Mouse (Mus musculus) activated CD4-positive, CD25-positive, alpha-beta regulatory T cell, adult 4 months (primary cell): ENCODE measurements around the gene Unc119. TPM values are rescaled to one million over a fixed set of nuclear protein-coding genes. Genes with fewer than 3 reads are reported as not detected.

Source experiments
- ATAC-seq: one replicate; pipeline ENCODE4 v1.8.0; 2017
- polyA plus RNA-seq, 2 experiments: library from polyadenylated mRNA; unstranded; fragments of 100-300 nt; shearing (Covaris generic); gene quantifications; one replicate each; pipeline ENCODE4 v1.2.1; 2017

Gene Unc119
- polyA plus RNA-seq, 2 experiments from 2014 or later, result 17.0 to 17.6 TPM

- no peak for ATAC-seq
These were observed 1.1 kb downstream of the Unc119 start for GRCm38 (mm10) chr11:78344328-78344889.

- peak; percentile 9 for ATAC-seq
These were observed 1.8 kb downstream of the Unc119 start for GRCm38 (mm10) chr11:78344890-78345715.

- peak; percentile 88 for ATAC-seq
These were observed 2.5 kb downstream of the Unc119 start for GRCm38 (mm10) chr11:78345801-78346200.

GRCm38 (mm10) chr11:78346326-78347069, 3.2 kb downstream of the Unc119 start:
- no peak for ATAC-seq

GRCm38 (mm10) chr11:78347070-78347754, 3.9 kb downstream of the Unc119 start:
- no peak for ATAC-seq

GRCm38 (mm10) chr11:78347908-78348307, 4.6 kb downstream of the Unc119 start:
- ATAC-seq, result no peak

GRCm38 (mm10) chr11:78348474-78348873, 5.2 kb downstream of the Unc119 start:
- ATAC-seq, result no peak

GRCm38 (mm10) chr11:78349441-78350358, 6.4 kb downstream of the Unc119 start:
- ATAC-seq, result no peak

- ATAC-seq, result no peak
These were observed 9.8 kb downstream of the Unc119 start for GRCm38 (mm10) chr11:78353081-78353480.

- no peak for ATAC-seq
These were observed 11.6 kb downstream of the Unc119 start for GRCm38 (mm10) chr11:78354905-78355304.

- ATAC-seq, result no peak
These were observed 12.4 kb downstream of the Unc119 start for GRCm38 (mm10) chr11:78355471-78356238.

GRCm38 (mm10) chr11:78358330-78359007, 15.2 kb downstream of the Unc119 start:
- no peak for ATAC-seq

GRCm38 (mm10) chr11:78360125-78360788, 17.0 kb downstream of the Unc119 start:
- ATAC-seq, result peak; percentile 85

GRCm38 (mm10) chr11:78360789-78361131, 17.5 kb downstream of the Unc119 start:
- ATAC-seq, result no peak

GRCm38 (mm10) chr11:78363309-78364007, 20.2 kb downstream of the Unc119 start:
- no peak for ATAC-seq

GRCm38 (mm10) chr11:78364103-78364502, 20.8 kb downstream of the Unc119 start:
- no peak for ATAC-seq

GRCm38 (mm10) chr11:78367456-78368225, 24.4 kb downstream of the Unc119 start:
- no peak for ATAC-seq

- no peak for ATAC-seq
These were observed 27.1 kb downstream of the Unc119 start for GRCm38 (mm10) chr11:78370389-78370788.
